In genomic region chr2:162927918-162928585, GRCm38 (mm10) we compare ENCODE assay signal across 34 mouse cellular contexts. TPM values are rescaled to one million over a fixed set of nuclear protein-coding genes. Genes with fewer than 3 reads are reported as not detected.
A peak's percentile ranks its signal among the peaks of the same experiment; 100 is the strongest.
DNase-seq lines count a peak whose midpoint lies in the region; ATAC-seq and TF ChIP-seq lines count a peak whose summit lies in the region.
"Had no signal": no experiment of that assay in that cellular context is flagged by ENCODE, and none has a peak within 500 bp of the region (broad histone marks: within the 10 kb centered on the region; RNA-seq: fewer than 3 reads in every experiment).

No protein-coding gene starts in this region.

- H3K27me3 ChIP-seq in liver, embryonic 11.5 days (replicated peaks; ENCODE audit: control insufficient read depth, insufficient read depth, low read length) = no peaks in the 10 kb centered on the region
- H3K27me3 ChIP-seq in liver, postnatal 0 days (ENCODE audit: insufficient read depth, low read length) = no peaks in the 10 kb centered on the region
- H3K27me3 ChIP-seq: embryonic facial prominence, embryonic 12.5 days; embryonic facial prominence, embryonic 15.5 days; hindbrain, embryonic 15.5 days; intestine, embryonic 15.5 days had no signal

- no peak overlapping the region for H3K4me2 ChIP-seq in liver, embryonic 11.5 days
- H3K4me2 ChIP-seq in liver, postnatal 0 days (ENCODE audit: low read depth, low read length) = no peak overlapping the region
- H3K4me2 ChIP-seq: embryonic facial prominence, embryonic 12.5 days; embryonic facial prominence, embryonic 15.5 days; forebrain, embryonic 12.5 days; heart, embryonic 11.5 days; hindbrain, embryonic 12.5 days; hindbrain, embryonic 15.5 days; intestine, embryonic 15.5 days had no signal

- WGBS in liver, embryonic 11.5 days = 45% methylated on average over 3 of the region's 3 CpGs
- 50% methylated on average over 3 of the region's 3 CpGs for WGBS in liver, postnatal 0 days (ENCODE audit: insufficient replicate concordance)

- no peak overlapping the region for H3K9ac ChIP-seq in liver, embryonic 11.5 days (ENCODE audit: low read depth, low read length)
- H3K9ac ChIP-seq in liver, postnatal 0 days (replicated peaks) = no peak overlapping the region
- H3K9ac ChIP-seq: embryonic facial prominence, embryonic 12.5 days; embryonic facial prominence, embryonic 15.5 days; forebrain, embryonic 12.5 days; hindbrain, embryonic 12.5 days; hindbrain, embryonic 15.5 days; intestine, embryonic 15.5 days had no signal

- no peak for DNase-seq in liver, embryonic 11.5 days (ENCODE audit: low spot score)
- DNase-seq in liver, postnatal 0 days = no peak
- peak; percentile 64 for DNase-seq in ES-CJ7 (ENCODE audit: low read depth, low spot score)
- DNase-seq in R1 (ENCODE audit: low read depth, low spot score) = peak; percentile 73
- no peak for DNase-seq in kidney, adult 11 months
- no peak for DNase-seq in ovary, postnatal 10 days (ENCODE audit: low spot score)
- DNase-seq in thymus, postnatal 36 days = no peak
- DNase-seq: adrenal gland, postnatal 14 days; B cell, adult 2 months; cerebellum, adult 11 months; cerebellum, adult 2 months; cerebellum, adult 9-11 months; cerebellum, postnatal 25 days; gastrocnemius, postnatal 10 days; heart, adult 11 months had no signal

- H3K4me3 ChIP-seq in liver, embryonic 11.5 days (ENCODE audit: low read depth, low read length) = no peak overlapping the region
- no peak overlapping the region for H3K4me3 ChIP-seq in liver, postnatal 0 days (ENCODE audit: low read depth, low read length)
- H3K4me3 ChIP-seq: embryonic facial prominence, embryonic 12.5 days; embryonic facial prominence, embryonic 15.5 days; forebrain, embryonic 12.5 days; hindbrain, embryonic 12.5 days; hindbrain, embryonic 15.5 days; intestine, embryonic 15.5 days had no signal

- H3K36me3 ChIP-seq in liver, embryonic 11.5 days (ENCODE audit: control insufficient read depth, insufficient read depth, low read length) = peaks cover 2% of the 10 kb centered on the region; the same call in 1 of the 2 replicates
- H3K36me3 ChIP-seq in liver, postnatal 0 days (replicated peaks; ENCODE audit: insufficient read depth, low read length) = no peaks in the 10 kb centered on the region; the same call in 1 of the 2 replicates
- H3K36me3 ChIP-seq: embryonic facial prominence, embryonic 15.5 days; hindbrain, embryonic 15.5 days; intestine, embryonic 15.5 days had no signal

- TF ChIP-seq EP300 in liver, postnatal 0 days (IDR thresholded peaks at IDR 0.05; ENCODE audit: low read depth) = no peak

- peak overlapping the region; percentile 19; the same call in 1 of the 2 replicates for H3K27ac ChIP-seq in liver, embryonic 11.5 days (ENCODE audit: low read depth, low read length)
- H3K27ac ChIP-seq in liver, postnatal 0 days (ENCODE audit: low read depth) = no peak overlapping the region
- H3K27ac ChIP-seq: embryonic facial prominence, embryonic 12.5 days; embryonic facial prominence, embryonic 15.5 days; forebrain, embryonic 12.5 days; hindbrain, embryonic 12.5 days; hindbrain, embryonic 15.5 days; intestine, embryonic 15.5 days had no signal

- no peaks in the 10 kb centered on the region for H3K9me3 ChIP-seq in liver, embryonic 11.5 days (ENCODE audit: control insufficient read depth, low read length)
- H3K9me3 ChIP-seq in liver, postnatal 0 days (ENCODE audit: low read length) = no peaks in the 10 kb centered on the region
- H3K9me3 ChIP-seq: embryonic facial prominence, embryonic 12.5 days; embryonic facial prominence, embryonic 15.5 days; forebrain, embryonic 12.5 days; G1E; hindbrain, embryonic 12.5 days; hindbrain, embryonic 15.5 days; intestine, embryonic 15.5 days had no signal

- no peak for TF ChIP-seq CTCF in liver, postnatal 0 days (IDR thresholded peaks at IDR 0.05; ENCODE audit: low read depth)

- no peak for ATAC-seq in liver, embryonic 11.5 days (replicated peaks; ENCODE audit: low FRiP score)
- no peak for ATAC-seq in liver, postnatal 0 days
- ATAC-seq in megakaryocyte progenitor cell, adult 5-6 weeks (replicated peaks; ENCODE audit: poor library complexity) = peak; percentile 15; the same call in 1 of the 2 replicates
- ATAC-seq: forebrain, embryonic 16.5 days; intestine, embryonic 15.5 days had no signal

- H3K4me1 ChIP-seq in liver, embryonic 11.5 days (replicated peaks; ENCODE audit: control insufficient read depth, insufficient read depth, low read length) = peaks cover 3% of the 10 kb centered on the region
- peaks cover 10% of the 10 kb centered on the region for H3K4me1 ChIP-seq in liver, postnatal 0 days (ENCODE audit: insufficient read depth)

RNA-seq across cellular contexts. Expression of gene Srsf6, which starts 3.3 kb away (rescaled TPM):
- 240 and 261 TPM in 2 replicates for polyA plus RNA-seq in liver, embryonic 11.5 days (2014; fragmentation: Nextera tagmentation; extraction: Ambion mirVana)
- polyA plus RNA-seq in liver, postnatal 0 days (2015; fragmentation: Nextera tagmentation; extraction: Ambion mirVana) = 50.5 and 56.3 TPM in 2 replicates
- 239 and 254 TPM in 2 replicates for total RNA-seq in megakaryocyte progenitor cell, adult 5-6 weeks (2015)
- total RNA-seq in megakaryocyte progenitor cell, adult 5-6 weeks (2017) = 221 and 260 TPM in 2 replicates

RNA-seq across cellular contexts. Expression of gene L3mbtl1, which starts 15.2 kb away (rescaled TPM):
- polyA plus RNA-seq in liver, embryonic 11.5 days (2014; fragmentation: Nextera tagmentation; extraction: Ambion mirVana) = 0.05 and 0.08 TPM in 2 replicates
- polyA plus RNA-seq in liver, postnatal 0 days (2015; fragmentation: Nextera tagmentation; extraction: Ambion mirVana) = 0.06 TPM in 1 of 2 replicates, not detected in the other
- not detected in 2 replicates for total RNA-seq in megakaryocyte progenitor cell, adult 5-6 weeks (2015)
- total RNA-seq in megakaryocyte progenitor cell, adult 5-6 weeks (2017) = not detected in 2 replicates
- total RNA-seq: CH12.LX; common myeloid progenitor, adult 5-6 weeks; G1E; gastrocnemius, adult 18-20 months; heart, adult 8-10 months; heart, postnatal 25 days; hematopoietic stem cell, adult 5-6 weeks had no signal
- polyA plus RNA-seq: G1E; heart, embryonic 11.5 days; heart, postnatal 0 days had no signal

RNA-seq across cellular contexts. Expression of gene Sgk2, which starts 59.1 kb away (rescaled TPM):
- polyA plus RNA-seq in liver, embryonic 11.5 days (2014; fragmentation: Nextera tagmentation; extraction: Ambion mirVana) = 2.8 and 3.3 TPM in 2 replicates
- 9.4 and 14.0 TPM in 2 replicates for polyA plus RNA-seq in liver, postnatal 0 days (2015; fragmentation: Nextera tagmentation; extraction: Ambion mirVana)
- total RNA-seq in megakaryocyte progenitor cell, adult 5-6 weeks (2015) = not detected in 2 replicates
- not detected in 2 replicates for total RNA-seq in megakaryocyte progenitor cell, adult 5-6 weeks (2017)
- total RNA-seq: CH12.LX; G1E; gastrocnemius, adult 18-20 months; gastrocnemius, postnatal 10 days; gastrocnemius, postnatal 4 days; heart, adult 8-10 months; heart, postnatal 25 days; hematopoietic stem cell, adult 5-6 weeks had no signal
- polyA plus RNA-seq: embryonic facial prominence, embryonic 15.5 days; forebrain, embryonic 12.5 days; forebrain, embryonic 16.5 days; G1E; heart, embryonic 11.5 days; heart, embryonic 14.5 days; heart, postnatal 0 days; hindbrain, embryonic 12.5 days had no signal

Comparison
In these comparisons a context has a peak if more than half of its experiments do, and no peak if none do; other contexts are left out.
1. DNase-seq: peak in ES-CJ7 (single experiment) and R1 (single experiment); none in liver, embryonic 11.5 days (single experiment), liver, postnatal 0 days (single experiment), kidney, adult 11 months (single experiment), ovary, postnatal 10 days (single experiment) and thymus, postnatal 36 days (0 of 2).